Mouse (Mus musculus): ENCODE measurements around the gene Tnfsf4. TPM values are rescaled to one million over a fixed set of nuclear protein-coding genes. Genes with fewer than 3 reads are reported as not detected.
A peak's percentile ranks its signal among the peaks of the same experiment; 100 is the strongest.

The Tnfsf4 gene
- polyA plus RNA-seq (2012; rRNA removed) = not detected in 2 replicates

GRCm38 (mm10) chr1:161394931-161395459, at the start of gene Tnfsf4:
Tnfsf4 (plus strand) TSS chr1:161395409.
- no peak for DNase-seq (ENCODE audit: extremely low spot score in 1 of 2, low spot score in 1 of 2)

GRCm38 (mm10) chr1:161350981-161351380, 44.2 kb upstream of the Tnfsf4 start:
- DNase-seq (ENCODE audit: extremely low spot score in 1 of 2, low spot score in 1 of 2) = no peak

- DNase-seq (ENCODE audit: extremely low spot score in 1 of 2, low spot score in 1 of 2) = no peak
Observed at GRCm38 (mm10) chr1:161365006-161365405, 30.2 kb upstream of the Tnfsf4 start.

- DNase-seq (ENCODE audit: extremely low spot score in 1 of 2, low spot score in 1 of 2) = no peak
Observed at GRCm38 (mm10) chr1:161371919-161372318, 23.3 kb upstream of the Tnfsf4 start.

DNA sequence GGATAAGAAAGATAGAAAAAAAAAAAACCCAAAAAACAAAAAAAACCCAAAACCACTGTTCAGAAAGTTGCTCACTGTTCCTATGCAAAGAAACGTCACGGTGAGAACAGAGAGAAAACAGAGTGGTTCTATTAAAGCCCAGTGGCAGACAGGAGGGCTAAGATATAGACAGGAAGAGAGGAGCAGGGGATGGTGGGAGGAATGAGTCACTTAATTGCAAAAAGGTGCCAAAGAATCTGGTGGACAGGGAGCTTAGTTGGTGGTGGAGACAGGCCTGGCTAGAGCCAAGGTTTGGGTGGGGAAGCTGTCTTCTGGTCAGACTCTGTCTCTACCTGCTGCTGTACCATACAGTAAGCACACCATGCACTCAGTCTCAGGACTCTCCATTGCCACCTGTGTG, 19.3 kb upstream of the Tnfsf4 start:
- no peak for DNase-seq (ENCODE audit: extremely low spot score in 1 of 2, low spot score in 1 of 2)

DNA sequence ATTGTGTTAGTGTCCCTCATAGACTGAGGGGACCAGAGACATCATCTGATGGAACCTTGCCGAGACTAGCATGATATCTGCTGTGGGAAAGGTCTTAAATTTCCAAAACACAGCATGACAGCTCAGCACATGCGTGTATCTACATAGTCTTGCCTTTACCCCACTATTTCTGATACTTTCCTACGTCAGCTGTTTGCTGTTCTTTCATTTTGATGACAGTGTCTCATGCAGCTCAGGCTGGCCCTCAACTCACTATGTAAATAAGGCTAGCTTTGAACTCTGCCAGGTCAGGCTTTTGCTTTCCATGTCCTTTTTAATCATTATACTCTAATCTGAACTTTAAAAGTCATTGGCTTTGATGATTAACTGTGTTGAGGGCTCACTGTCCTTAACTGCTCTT, 16.6 kb upstream of the Tnfsf4 start:
- DNase-seq (ENCODE audit: extremely low spot score in 1 of 2, low spot score in 1 of 2) = no peak

DNA sequence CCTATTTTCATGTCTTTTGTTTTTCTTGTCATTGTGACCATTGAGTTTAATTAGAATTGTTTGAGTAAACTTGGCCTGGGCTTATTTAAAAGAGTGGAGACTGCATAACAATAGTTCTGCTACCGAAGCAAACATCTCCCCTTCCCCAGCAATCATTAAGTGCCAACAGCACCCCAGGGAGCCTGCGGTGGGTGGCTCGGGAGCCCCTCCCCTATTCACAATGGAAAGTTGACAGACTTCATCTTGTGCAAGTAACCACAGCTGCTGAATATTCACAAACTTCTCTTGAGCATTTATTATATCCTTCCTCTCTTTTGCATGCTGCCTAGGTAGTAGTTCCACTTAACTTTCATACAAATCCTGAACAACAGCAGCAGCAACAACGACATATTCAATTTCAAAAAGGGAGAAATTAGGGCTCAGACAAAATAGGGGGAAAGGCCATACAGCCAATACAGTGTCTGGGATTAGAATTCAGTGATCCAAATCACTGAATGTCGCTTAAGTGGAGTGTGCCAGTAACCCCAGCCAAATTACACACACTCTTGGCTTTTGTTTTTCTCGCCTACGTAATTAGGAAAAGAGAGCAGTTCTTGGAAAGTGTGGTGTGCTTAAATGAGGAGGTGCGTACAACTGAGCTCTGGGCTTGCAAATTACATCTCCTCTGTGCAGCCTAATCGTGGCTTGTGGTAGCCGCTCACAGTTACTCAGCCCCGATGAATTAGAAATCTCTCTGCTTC, 15.4 kb upstream of the Tnfsf4 start:
- DNase-seq (ENCODE audit: extremely low spot score in 1 of 2, low spot score in 1 of 2) = peak in 1 of 2 experiments; percentile 14

GRCm38 (mm10) chr1:161380425-161380780, 14.8 kb upstream of the Tnfsf4 start:
- no peak for DNase-seq (ENCODE audit: extremely low spot score in 1 of 2, low spot score in 1 of 2)

DNA sequence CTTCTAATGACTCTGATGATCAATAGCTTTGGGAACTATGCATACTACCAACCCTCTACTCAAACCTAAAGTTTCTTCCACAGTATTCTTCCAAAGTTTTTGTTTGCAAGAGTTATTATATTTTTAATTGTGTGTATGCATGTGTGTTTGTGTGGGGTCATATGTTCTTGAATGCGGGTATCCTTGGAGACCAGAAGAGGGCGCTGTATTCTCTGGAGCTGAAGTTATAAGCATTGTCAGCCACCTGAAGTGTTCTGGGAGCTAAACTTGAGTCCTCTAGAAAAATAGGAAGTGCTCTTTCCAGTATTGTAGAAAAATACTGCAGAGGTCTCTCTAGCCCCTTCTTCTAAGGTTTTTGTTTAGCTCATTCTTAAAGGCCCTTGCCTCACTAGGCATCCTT, 5.1 kb upstream of the Tnfsf4 start:
- DNase-seq (ENCODE audit: extremely low spot score in 1 of 2, low spot score in 1 of 2) = no peak

- no peak for DNase-seq (ENCODE audit: extremely low spot score in 1 of 2, low spot score in 1 of 2)
Observed at GRCm38 (mm10) chr1:161392906-161393305, 2.3 kb upstream of the Tnfsf4 start.

DNA sequence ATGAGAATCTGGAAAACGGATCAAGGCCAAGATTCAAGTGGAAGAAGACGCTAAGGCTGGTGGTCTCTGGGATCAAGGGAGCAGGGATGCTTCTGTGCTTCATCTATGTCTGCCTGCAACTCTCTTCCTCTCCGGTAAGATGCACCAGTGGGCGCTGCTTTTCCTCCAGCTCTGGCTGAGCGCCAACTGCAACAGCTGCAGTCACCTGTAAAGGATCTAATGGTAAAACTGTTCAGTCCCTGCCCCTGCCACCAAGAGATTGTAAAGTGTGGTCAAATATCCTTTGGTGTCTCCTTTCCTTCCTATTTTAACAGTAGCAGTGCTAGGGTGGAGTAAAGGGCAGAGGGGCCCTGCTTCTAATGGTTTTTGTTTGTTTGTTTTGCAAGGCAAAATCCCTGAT, 401 bp downstream of the Tnfsf4 start:
- DNase-seq (ENCODE audit: extremely low spot score in 1 of 2, low spot score in 1 of 2) = no peak

- DNase-seq (ENCODE audit: extremely low spot score in 1 of 2, low spot score in 1 of 2) = no peak
Observed at GRCm38 (mm10) chr1:161396351-161396750, 1.1 kb downstream of the Tnfsf4 start.

- peak; percentile 50 to 93 for DNase-seq (ENCODE audit: extremely low spot score in 1 of 2, low spot score in 1 of 2)
Observed at GRCm38 (mm10) chr1:161400126-161400525, 4.9 kb downstream of the Tnfsf4 start.

GRCm38 (mm10) chr1:161403061-161403460, 7.9 kb downstream of the Tnfsf4 start:
- DNase-seq (ENCODE audit: extremely low spot score in 1 of 2, low spot score in 1 of 2) = no peak

DNA sequence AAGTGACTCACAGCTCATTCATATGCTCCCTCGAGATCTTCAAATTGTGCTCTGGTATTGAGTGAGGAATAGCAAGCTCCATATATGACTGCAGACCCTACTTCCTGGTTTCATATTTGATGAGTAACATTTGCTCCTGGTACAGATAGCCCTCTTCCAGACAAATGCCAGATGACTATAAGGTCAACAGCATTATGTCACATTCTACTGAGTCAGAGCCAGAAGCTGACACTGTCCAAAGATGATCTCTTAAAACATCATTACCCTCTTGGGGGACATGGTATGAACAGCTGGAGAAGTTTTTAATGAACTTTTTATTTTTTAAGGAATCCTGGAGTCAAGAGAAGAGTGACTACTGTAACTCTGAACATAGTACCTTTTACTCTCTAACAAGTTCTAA, 11.3 kb downstream of the Tnfsf4 start:
- no peak for DNase-seq (ENCODE audit: extremely low spot score in 1 of 2, low spot score in 1 of 2)

DNA sequence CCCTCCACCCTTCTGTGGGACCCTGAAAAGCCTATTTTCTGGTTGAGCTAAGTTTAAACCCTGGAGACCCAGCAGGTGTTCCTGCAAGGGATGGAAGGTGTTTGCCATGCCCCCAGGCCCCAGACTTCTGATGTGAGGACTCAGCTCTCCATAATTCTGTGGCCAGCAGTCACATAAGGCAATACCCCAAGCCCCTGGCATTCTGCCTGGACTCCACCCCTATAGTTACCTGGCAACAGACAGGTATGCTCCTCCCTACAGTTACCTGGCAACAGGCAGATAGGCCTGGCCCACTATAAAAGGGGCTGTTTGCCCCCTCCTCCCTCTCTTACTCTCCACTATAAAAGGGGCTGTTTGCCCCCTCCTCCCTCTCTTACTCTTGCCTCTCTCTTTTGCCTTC, 24.7 kb downstream of the Tnfsf4 start:
- no peak for DNase-seq (ENCODE audit: extremely low spot score in 1 of 2, low spot score in 1 of 2)

DNA sequence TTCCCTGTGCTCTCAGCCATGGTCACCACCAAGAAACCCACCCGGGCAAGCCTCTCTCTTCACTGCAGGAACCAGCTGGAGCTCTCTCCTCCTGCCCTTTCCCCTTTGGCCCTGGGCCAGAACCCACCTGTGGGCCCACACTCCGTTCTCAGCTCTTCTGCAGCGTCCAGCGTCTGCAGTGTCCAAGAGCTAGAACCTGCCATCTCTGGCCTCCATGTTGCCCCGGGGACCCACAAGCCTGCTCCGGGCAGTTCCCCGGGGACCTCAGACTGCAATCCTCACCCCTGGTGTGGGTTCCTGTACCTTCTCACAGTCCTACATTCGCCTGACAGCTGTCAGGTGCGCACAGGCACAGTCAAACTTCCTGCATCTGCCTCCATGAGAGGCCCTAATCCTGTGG, 25.4 kb downstream of the Tnfsf4 start:
- DNase-seq (ENCODE audit: extremely low spot score in 1 of 2, low spot score in 1 of 2) = no peak

- DNase-seq (ENCODE audit: extremely low spot score in 1 of 2, low spot score in 1 of 2) = no peak
Observed at GRCm38 (mm10) chr1:161426277-161427056, 31.3 kb downstream of the Tnfsf4 start.

DNA sequence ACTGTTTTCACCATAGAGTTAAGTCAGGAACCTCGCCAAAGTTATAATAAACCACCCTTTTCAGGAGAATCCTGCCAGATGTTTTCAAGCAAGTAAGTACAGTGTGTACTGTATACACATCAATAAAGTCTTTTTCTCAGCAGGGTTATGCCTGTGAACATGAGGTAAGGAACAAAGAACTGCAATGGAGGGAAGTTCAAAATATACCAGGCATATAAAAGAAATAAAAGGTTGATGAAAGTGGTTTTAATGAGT, 31.8 kb downstream of the Tnfsf4 start:
- no peak for DNase-seq (ENCODE audit: extremely low spot score in 1 of 2, low spot score in 1 of 2)

DNA sequence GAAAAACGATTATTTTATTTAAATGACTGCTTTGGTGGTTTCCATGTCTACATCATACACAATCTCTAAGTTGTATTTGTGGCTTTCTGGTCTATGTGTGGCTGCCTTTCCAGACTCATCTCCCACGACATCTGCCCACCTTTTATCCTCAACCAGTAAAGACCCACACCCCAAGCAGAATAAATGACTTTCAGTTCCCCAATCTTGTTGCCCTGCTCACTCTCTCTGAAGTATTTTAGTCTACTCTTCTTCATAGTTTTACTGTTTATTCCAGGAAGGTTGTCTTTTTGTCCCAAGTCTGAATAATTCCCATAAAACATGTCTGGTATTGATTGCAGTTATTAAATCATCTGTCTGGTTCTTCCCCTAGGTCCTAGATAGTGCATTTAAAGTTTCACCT, 40.6 kb downstream of the Tnfsf4 start:
- no peak for DNase-seq (ENCODE audit: extremely low spot score in 1 of 2, low spot score in 1 of 2)

GRCm38 (mm10) chr1:161436503-161436902, 41.3 kb downstream of the Tnfsf4 start:
- no peak for DNase-seq (ENCODE audit: extremely low spot score in 1 of 2, low spot score in 1 of 2)

DNA sequence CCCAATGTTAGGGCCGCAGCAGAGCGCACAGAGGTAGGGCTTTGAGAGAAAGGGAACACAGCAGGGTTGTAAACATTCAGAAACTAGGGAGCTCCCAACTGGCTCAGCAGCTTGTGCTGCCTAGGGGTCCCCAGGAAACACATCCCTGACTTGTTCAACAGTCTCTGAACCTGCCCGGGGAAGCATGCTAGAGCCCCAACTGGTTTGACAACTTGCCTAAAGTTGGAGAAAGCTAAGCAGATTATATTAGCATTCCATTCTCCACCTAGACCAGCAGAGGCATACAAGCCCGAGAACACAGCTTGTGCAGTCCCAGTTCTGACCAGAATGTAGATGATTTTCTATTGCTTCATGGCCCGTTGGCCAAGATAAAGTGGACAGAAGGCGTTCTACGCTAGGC, 49.6 kb downstream of the Tnfsf4 start:
- DNase-seq (ENCODE audit: extremely low spot score in 1 of 2, low spot score in 1 of 2) = no peak

Measured in frontal cortex, adult 2 months (tissue).